Mouse (Mus musculus) neural tube, postnatal 0 days (tissue): ENCODE results near the gene Flywch1. TPM values are rescaled to one million over a fixed set of nuclear protein-coding genes. Genes with fewer than 3 reads are reported as not detected.

ENCODE experiments used
- polyA plus RNA-seq: library from polyadenylated mRNA; unstranded; fragments of >200 nt; fragmentation: Nextera tagmentation; extraction: Ambion mirVana; gene quantifications from 2 replicates; pipeline ENCODE4 v1.2.1, GENCODE M21; 2015

Flywch1 gene
- polyA plus RNA-seq: 162 and 181 TPM in 2 replicates

DNA sequence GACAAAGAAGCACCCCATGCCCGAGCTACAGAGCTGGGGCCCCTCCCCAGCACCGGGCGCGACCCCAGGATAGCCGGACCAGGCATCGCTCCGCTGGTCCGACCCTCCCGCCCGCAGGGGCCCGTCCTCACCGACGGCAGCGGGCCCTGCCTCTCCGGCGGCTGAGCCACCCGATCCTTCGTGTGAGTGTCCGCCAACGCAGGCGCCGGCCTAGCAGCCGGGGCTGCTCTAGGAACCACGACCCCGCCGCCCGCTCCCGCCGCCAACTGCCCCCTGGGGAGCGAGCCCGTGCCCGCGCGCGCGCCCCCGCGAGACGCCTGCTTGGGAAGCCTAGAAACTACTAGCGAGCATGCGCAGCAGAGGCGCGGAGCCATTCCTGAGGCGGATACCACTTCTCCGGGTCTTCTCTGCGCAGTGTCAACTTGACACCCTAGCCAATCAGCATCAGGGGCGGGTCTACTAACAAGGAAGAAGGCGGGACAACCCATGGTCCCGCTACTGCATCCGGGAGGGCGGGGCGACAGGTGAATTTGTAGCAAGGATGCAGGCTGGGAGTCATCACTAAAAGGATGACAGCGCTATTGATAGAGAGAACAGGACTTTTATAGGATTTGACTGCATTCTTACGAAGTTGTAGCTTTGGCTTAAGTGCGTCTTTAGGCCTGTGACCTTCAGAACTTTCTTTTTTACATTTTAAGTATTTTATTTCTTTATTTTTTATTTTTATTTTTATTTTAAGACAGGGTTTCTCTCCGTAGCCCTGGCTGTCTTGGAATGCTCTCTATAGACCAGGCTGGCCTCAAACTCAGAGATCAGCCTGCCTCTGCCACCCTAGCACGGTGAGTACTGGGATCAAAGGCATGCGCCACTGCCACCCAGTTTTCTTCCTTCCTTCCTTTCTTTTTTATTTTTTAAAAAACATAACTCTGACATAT is at the start of gene Flywch1:
Gene Flywch1, minus strand, starts transcription at position 319 of the 935 bp plus-strand sequence.

DNA sequence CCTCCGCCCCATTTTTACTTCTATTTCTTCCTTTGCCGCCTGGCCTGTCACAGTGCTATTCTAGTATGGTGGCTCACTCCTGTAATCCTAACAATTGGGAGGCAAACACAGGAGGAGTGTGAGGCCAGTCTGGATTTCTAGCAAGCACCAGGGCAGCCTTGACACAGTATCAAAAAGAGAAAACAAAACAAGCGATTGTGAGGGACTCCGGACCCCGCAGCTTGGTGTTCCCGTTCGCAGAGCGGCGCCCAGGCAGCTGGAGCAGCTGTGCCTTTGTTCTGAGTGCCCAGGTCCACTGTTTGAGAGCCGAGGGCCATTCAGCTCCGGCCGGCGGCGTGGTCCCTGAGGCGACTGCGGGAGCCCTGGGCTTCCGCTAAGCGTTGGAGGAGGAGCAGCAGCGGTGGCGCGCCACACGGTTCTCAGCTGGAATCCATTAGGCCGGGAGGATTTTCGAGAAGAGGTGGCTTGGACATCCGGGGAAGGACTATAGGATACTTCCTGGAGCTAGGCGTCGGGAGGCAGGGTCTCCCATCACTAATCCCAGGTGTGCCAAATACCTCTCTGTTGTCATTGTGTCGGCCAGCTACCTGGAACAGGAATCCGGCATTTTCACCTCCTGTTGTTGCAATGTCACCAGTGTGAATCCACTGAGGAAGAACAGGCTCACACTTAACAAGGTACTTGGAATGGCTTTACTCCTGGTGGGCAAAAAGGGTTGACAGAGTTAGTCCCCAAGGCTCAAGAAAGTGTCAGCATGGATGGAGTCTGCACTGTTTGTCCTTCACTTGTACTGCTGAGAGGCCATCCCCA is 19.1 kb upstream of the Flywch1 start, which contains the start of gene Srrm2:
Gene Srrm2, plus strand, starts transcription at position 264 of the 810 bp plus-strand sequence.

DNA sequence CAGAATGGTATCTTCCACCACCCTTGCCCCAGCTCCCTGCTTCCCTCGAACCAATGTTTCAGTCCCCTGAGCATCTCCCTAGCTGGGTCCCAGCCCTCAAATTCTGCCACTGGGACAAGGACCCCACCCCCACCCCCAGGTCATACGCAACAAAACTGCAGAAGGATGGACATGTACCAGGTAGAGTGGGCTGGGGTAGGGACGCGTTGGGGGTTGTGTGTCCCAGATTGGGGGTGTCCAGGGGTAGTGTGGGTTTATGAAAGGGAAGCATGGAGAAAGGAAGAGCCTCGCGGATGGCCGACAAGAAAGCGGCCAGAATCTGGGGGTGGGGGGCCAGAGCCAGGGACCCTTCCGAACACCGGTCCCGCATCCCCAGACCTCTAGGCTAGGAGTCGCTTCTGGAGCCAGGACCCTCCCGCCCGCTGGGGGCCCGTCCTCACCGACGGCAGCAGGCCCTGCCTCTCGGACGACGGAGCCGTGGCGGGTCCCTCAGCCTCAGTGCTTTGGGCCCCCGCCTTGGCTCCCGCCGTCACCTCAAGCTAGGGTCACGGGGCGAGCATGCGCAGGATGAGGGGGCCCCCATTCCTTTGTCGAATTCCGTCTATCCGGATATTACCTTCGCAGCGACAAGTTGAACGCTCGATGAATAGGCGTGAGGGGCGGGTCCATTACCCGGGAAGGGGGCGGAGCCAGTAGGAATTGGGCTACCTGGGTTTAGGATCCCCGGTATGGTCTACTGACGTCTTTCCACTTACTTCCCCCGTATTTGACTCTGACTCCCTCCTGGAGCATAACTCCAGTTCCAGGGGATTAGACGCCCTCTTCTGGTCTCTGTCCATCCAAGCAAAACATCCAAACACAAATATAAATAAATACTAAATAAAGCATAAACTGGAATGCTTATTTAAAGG is 14.4 kb upstream of the Flywch1 start, which contains the start of gene Flywch2:
Gene Flywch2, minus strand, starts transcription at position 521 of the 911 bp plus-strand sequence.

DNA sequence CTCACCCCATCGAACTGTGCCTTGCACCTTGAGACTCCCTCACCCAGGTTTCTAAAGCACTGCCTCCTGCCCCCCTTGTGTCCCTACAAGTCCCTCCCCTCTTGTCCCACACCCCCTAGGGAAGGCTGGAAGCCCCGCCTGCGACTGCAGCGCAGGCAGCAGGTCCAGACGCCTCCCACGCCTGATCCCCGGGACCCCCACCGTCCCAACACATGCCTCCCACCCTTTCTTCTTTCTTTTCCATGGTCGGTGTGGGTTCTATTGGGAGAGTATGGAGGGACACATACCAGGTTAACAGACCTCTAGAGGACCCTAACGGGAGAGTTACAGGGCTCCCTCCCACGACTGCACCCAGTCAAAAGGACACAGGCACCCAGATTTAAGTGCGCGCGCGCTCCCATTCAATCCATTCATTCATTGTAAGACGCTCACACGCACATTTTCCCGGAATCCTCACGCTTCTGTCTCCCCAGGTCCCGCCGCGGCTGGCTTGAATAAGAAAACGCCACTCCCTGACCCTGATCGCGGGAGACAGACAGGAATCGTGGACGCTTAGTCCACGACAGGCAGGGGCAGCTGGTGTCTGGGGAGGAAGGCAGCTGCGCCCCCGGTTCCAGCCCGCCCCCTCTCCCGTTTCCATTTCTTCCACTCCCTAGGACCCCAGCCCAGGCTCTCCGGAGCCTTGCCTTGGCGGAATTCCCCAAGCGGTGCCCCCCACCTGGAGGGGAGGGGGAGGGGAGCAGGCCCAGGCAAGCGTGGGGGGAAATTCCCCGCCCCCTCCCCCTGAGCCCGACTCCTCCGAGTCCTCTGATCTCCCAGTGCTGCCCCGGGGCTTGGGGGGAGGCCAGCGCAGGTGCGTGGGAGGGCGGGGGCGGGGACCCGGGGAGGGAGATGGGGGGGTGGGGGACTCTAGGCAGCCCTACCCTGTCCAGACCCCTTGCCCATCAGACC is 25.8 kb downstream of the Flywch1 start, which contains the start of gene Kremen2:
Gene Kremen2, minus strand, starts transcription at position 533 of the 951 bp plus-strand sequence.

DNA sequence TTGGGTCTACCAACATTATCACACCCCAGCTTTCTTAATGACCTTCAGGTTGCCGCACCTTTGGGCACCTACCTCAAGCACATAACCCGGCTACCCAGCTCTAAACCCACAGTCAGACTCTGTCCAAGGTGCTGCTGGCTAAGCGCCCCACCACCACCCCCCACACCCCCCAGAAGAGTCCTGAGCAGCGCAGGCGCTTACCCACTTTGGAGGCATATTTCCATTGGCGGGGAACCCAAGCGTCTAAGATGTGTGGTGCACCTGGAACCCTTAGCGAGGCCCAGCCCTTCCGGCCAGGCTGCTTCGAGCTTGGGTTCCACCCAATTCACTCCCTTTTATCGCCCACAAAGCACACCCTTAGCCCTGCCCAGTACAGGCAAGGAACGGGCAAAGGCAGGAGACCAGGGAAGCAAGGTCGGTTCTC is 30.8 kb downstream of the Flywch1 start, which contains the start of gene Paqr4:
Gene Paqr4, minus strand, starts transcription at position 270 of the 424 bp plus-strand sequence.

DNA sequence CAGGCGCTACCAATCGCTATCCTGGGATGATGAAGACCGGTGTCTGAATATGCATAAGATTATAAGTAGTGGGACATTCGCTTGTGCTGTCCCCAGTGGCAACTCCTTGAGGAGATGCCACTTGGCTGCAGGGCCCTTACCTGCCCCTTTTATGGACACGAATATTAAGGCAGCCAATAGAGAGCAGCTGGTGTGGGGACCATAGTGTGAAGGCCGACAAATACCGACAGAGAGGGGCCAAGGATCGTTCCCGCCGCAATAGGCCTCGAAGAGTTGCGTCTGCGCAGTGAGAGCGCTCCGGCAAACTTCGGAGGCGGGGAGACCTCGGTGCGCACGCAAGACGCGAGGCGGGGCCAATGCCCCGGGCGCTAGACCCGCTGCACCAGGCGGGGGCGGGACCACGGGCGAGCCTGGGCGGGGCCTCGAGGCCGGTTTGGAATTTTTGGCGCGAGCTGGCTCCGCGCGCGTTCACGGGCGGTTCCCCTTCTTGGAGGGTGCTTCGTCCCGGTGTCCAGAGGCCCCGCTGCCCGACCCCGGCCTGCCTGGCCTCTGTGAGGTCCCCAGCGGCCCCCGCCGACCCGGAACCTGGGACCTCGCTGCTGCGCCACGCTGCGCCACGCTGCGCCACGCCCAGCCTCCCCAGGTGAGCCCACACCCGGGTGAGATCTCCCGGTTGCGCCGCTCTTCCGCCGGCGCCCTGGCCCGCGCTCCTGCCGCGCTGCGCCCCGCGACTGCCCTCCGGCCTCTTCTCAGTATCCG is 45.2 kb downstream of the Flywch1 start, which contains the start of gene Pkmyt1:
Gene Pkmyt1, plus strand, starts transcription at position 338 of the 759 bp plus-strand sequence.

DNA sequence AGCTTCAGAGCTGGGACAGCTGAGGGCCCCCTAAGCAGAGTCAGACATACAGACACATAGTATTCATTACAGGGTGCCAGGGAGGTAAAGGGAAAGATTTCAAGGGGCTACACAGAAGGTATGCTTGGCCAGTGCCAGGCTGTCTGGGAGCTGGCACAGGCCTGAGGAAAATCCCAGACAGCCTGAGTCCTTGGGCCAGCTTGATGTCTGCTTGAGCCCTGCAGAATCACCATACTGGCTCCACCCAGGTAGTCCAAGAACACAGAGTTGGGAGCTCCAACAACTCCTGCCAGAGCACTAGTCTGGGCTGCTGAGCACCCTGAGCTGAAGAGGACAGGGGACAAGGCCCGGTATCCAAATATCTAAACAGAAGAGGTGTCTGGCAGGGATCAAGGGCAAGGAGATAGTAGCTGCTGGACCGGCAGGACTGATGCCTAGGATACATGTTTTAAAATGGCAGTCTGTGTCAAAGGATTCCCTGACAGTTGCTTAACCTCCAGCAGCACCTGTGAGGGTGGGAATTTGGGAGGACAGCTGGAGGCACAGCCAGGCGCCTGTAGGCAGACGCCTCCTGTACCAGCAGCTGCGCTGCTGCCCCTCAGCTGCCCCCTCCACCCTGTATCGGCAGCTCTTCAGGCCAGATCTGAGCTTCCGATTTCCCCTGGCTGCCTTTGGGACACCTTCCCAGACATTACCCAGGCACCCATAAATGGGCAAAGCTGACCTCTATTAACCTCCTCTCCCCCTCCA is 48.9 kb downstream of the Flywch1 start, which contains the start of gene 1520401A03Rik:
Gene 1520401A03Rik, minus strand, starts transcription at position 408 of the 750 bp plus-strand sequence.

Other genes starting within 250 kb of the Flywch1 start
- gene Zfp213, start 207.4 kb downstream of the Flywch1 start, polyA plus RNA-seq: 11.5 and 12.6 TPM in 2 replicates
- gene Zfp13, start 172.1 kb downstream of the Flywch1 start, polyA plus RNA-seq: 20.7 and 22.4 TPM in 2 replicates
- not detected in 2 replicates for gene Zscan10, start 170.7 kb downstream of the Flywch1 start, polyA plus RNA-seq
- gene Mmp25, start 126.3 kb downstream of the Flywch1 start, polyA plus RNA-seq: 1.4 and 1.7 TPM in 2 replicates
- 0.23 TPM in 2 replicates for gene Bicdl2, start 111.1 kb downstream of the Flywch1 start, polyA plus RNA-seq
- gene Hcfc1r1, start 98.0 kb downstream of the Flywch1 start, polyA plus RNA-seq: 207 and 248 TPM in 2 replicates
- 29.4 and 33.2 TPM in 2 replicates for gene Thoc6, start 97.7 kb downstream of the Flywch1 start, polyA plus RNA-seq
- 14.4 and 18.7 TPM in 2 replicates for gene Tnfrsf12a, start 94.1 kb downstream of the Flywch1 start, polyA plus RNA-seq
- gene Cldn6, start 92.4 kb downstream of the Flywch1 start, polyA plus RNA-seq: 0.23 and 0.35 TPM in 2 replicates
- 0.20 and 0.79 TPM in 2 replicates for gene Cldn9, start 87.6 kb downstream of the Flywch1 start, polyA plus RNA-seq
- 0.19 TPM in 1 of 2 replicates, not detected in the other for gene 1520401A03Rik, start 48.8 kb downstream of the Flywch1 start, polyA plus RNA-seq
- 14.5 and 16.2 TPM in 2 replicates for gene Pkmyt1, start 45.3 kb downstream of the Flywch1 start, polyA plus RNA-seq
- gene Paqr4, start 30.7 kb downstream of the Flywch1 start, polyA plus RNA-seq: 64.8 and 68.8 TPM in 2 replicates
- gene Kremen2, start 25.8 kb downstream of the Flywch1 start, polyA plus RNA-seq: 1.2 and 1.6 TPM in 2 replicates
- 111 and 120 TPM in 2 replicates for gene Flywch2, start 14.5 kb upstream of the Flywch1 start, polyA plus RNA-seq
- gene Srrm2, start 18.9 kb upstream of the Flywch1 start, polyA plus RNA-seq: 455 and 462 TPM in 2 replicates
- 1,482 and 1,529 TPM in 2 replicates for gene Elob, start 57.5 kb upstream of the Flywch1 start, polyA plus RNA-seq
- gene Prss33, start 64.5 kb upstream of the Flywch1 start, polyA plus RNA-seq: not detected in 2 replicates
- 0.12 TPM in 1 of 2 replicates, not detected in the other for gene Prss32, start 72.3 kb upstream of the Flywch1 start, polyA plus RNA-seq
- 0.86 and 1.6 TPM in 2 replicates for gene Prss41, start 72.6 kb upstream of the Flywch1 start, polyA plus RNA-seq
- gene Prss21, start 96.5 kb upstream of the Flywch1 start, polyA plus RNA-seq: not detected in 2 replicates
- not detected in 2 replicates for gene Dcpp1, start 109.3 kb upstream of the Flywch1 start, polyA plus RNA-seq
- gene Dcpp2, start 109.3 kb upstream of the Flywch1 start, polyA plus RNA-seq: not detected in 2 replicates
- gene Dcpp3, start 145.9 kb upstream of the Flywch1 start, polyA plus RNA-seq: not detected in 2 replicates
- gene Sbp, start 170.1 kb upstream of the Flywch1 start, polyA plus RNA-seq: not detected in 2 replicates
- not detected in 2 replicates for gene Sbpl, start 183.7 kb upstream of the Flywch1 start, polyA plus RNA-seq
- not detected in 2 replicates for gene Prss30, start 209.0 kb upstream of the Flywch1 start, polyA plus RNA-seq
- not detected in 2 replicates for gene Prss22, start 226.5 kb upstream of the Flywch1 start, polyA plus RNA-seq